Mouse (Mus musculus) megakaryocyte, embryonic 14.5 days (primary cell): ENCODE measurements at regions not wholly inside any gene's neighbourhood (a gene's known extent, or its start where the extent isn't known, plus 50 kb on each side); places are given as distances from the start of the nearest gene placed in this dataset.

Experiments
- FLI1 ChIP-seq: IDR thresholded peaks from 2 replicates; pipeline ENCODE4 v1.6.1; 2012; ENCODE audit warnings: low read length, inconsistent platforms, mixed read lengths
- GATA1 ChIP-seq: IDR thresholded peaks from 3 replicates; pipeline ENCODE4 v1.6.1; 2012; ENCODE audit warnings: mixed read lengths, low read length, inconsistent platforms, borderline replicate concordance

DNA sequence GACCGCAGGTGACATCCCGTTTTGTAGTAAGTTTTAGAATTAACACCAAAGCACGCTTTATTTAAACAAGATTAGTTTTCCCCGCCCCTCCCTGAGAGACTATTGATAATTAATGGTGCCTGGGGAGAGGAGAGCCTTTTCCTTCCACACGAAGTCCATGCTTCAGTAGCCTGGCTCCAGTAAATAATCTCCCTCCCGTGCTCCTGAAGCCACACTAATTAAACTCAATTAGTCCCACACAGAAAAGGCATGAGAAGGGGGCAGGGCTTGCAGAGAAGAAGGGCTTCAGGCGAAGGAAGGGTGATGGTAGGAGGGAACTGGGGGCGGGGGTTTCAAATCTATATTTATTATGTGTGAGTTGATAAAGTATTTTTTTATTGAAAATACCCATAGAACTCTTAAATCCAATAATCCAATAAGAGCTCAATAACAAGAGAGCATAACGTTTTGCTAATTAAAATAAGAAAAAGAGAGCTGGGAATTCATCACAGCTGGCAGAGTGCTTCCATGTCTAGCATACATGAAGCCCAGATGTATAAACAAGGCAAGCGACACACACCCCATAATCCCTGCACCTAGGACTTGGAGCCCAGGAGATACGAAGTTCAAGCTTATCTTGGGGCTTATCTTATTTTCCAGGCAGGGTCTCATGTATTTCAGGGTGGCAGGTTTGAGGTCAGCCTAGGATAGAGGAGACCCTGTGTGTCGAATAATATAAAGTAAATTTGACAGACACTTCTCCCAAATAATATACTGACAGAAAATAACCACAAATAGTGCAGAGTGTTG, 684.7 kb downstream of the Hs3st4 start:
- no peak for TF ChIP-seq GATA1
- TF ChIP-seq FLI1 = no peak
